Mouse (Mus musculus): ENCODE results near the gene Olfr885.

Gene Olfr885

GRCm38 (mm10) chr9:38061022-38061421 is at the start of gene Olfr885:
Gene Olfr885, plus strand, starts transcription at chr9:38061322.
- in situ Hi-C loops (cut with MboI, MseI) = loop anchor here in 1 of 2 experiments (10.0 kb wide), 1 partner anchor 1374 kb away; no protein-coding TSS in a partner anchor

- in situ Hi-C loops (cut with MboI, MseI) = no loop called here
Observed at GRCm38 (mm10) chr9:38025508-38025907, 35.6 kb upstream of the Olfr885 start, which contains the start of gene Olfr883. Gene Olfr883, plus strand, starts transcription at chr9:38025808.

- in situ Hi-C loops (cut with MboI, MseI) = no loop called here
Observed at GRCm38 (mm10) chr9:38046255-38046654, 14.9 kb upstream of the Olfr885 start, which contains the start of gene Olfr884. Gene Olfr884, plus strand, starts transcription at chr9:38046555.

GRCm38 (mm10) chr9:38083772-38084171 is 22.6 kb downstream of the Olfr885 start, which contains the start of gene Olfr887:
Gene Olfr887, plus strand, starts transcription at chr9:38084072.
- in situ Hi-C loops (cut with MboI, MseI) = no loop called here

GRCm38 (mm10) chr9:38107828-38108227 is 46.7 kb downstream of the Olfr885 start, which contains the start of gene Olfr888:
Gene Olfr888, plus strand, starts transcription at chr9:38108128.
- in situ Hi-C loops (cut with MboI, MseI) = no loop called here
